Mouse (Mus musculus): Measurements from ENCODE around the gene Riiad1.
A peak's percentile ranks its signal among the peaks of the same experiment; 100 is the strongest.

The Riiad1 gene

DNA sequence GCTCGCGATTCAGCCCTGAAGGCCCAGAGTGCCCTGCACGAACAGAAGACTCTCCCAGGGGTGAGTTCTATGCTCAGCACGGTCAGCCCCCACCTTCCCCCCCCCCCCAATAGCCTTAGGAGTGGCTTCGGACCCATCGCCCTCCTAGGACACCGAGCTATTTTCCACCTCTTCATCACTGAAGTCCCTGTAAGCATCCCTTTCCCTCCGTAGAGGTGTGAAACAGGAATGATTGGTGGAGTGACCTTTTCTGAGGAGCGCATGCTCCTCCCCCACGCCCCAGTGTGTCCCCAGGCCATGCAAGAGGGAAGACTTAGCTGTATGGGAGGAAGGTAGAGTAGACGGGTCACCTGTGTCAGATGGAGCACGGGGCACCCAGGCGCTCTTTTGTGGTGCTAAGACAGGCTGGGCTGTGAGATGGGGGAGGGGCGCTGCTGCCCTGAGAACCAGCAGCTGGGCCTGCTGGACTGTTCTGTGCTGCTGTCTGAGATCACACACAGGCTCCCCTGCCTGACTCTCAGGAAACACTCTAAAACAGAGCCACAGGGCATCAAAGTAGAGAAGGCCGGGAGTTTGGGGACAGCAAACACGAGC, at the start of gene Riiad1:
Riiad1 (minus strand) TSS at position 51 of the 594 bp plus-strand sequence.
- no peak for DNase-seq (ENCODE audit: low read depth)

DNA sequence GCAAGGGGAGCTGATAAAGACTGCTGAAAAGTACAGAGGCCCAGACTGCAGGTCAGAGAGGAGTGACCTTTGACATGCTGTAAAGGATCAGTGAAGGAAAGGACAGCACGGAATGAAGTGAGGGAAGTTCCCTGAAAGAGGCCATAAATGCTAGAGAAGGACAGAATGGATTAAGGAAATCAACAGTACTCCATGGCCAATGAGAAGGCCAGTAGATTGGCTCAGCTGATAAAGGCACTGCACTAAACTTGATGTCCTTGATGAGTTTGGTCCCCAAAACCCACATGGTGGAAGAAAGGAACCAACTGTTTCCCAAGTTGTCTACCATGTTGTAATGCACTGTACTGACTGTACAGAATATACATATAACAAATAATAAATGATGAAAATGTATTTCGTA, 46.6 kb upstream of the Riiad1 start:
- DNase-seq (ENCODE audit: low read depth): no peak

DNA sequence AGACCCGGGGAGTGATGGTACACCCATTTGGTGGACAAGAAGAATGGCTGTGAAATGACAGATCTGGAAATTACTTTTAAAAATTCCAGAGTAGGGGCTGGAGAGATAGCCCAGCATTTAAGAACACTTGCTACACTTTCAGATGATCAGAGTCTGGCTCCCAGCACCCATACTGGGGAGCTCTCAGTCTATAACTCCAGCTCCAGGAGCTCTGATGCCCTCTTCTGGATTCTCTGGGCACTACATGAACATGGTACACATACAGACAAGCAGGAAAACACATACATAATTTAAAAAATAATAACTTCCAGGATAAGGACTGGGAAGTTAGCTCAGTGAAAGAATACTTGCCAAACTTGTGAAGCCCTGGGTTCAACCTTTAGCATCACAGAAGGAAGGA, 26.5 kb upstream of the Riiad1 start:
- DNase-seq (ENCODE audit: low read depth): peak; percentile 33

DNA sequence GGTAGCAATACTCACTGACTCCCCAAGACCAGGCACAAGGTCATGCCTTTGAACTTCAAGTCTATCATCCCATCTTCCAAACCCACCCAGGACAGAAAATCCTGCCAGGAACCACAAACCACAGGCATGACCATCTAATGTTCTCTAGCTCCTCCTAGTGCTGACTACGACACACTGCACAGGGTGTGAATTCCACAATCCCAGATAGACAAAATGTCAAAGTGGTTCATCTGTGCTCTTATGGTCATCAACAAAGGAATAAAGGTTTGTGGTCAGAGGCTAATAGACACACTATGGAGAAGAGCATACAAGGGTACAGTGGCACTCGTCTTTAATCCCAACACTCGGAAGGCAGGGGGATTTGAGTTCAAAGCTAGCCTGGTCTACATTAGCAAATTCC, 22.1 kb upstream of the Riiad1 start:
- DNase-seq (ENCODE audit: low read depth): peak; percentile 67

DNA sequence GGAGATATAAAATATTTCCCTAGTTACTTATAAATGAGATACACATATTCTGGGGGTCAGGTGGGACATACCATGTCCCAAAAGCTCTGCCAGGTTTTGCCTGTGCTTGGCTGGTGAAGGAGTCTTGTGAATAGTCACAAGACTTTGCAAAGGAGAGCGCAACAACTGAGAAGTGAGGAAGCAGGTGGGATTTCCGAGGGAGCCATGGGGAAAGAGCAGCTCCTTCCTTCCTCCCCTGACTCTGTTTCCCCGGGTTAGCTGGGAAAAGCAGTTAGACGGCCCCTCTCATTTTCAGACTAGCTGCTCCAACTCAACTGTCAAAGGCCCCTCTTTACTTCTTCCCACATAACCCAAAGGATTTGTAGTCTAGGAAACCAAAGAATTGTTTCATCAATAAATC, 17.0 kb upstream of the Riiad1 start:
- no peak for DNase-seq (ENCODE audit: low read depth)

DNA sequence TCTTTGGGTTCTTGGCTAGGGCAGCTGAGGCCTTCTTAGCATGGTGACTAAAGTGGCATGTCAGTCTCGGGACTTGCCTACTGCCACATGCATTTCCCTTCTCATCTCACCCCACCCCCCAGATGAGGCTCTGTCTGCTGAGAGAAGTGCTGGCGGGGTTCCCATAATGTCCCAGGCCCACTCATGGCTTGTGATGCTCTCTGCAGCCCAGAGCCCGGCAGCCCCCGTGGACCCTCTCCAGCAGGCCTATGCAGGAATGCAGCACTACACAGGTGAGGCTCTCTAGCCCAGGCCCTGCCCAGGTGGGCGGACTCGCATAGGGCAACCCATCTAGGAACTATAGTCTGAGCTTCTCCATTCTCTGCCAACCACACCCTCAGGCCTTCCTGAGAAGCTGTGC, 7.4 kb upstream of the Riiad1 start:
- no peak for DNase-seq (ENCODE audit: low read depth)

DNA sequence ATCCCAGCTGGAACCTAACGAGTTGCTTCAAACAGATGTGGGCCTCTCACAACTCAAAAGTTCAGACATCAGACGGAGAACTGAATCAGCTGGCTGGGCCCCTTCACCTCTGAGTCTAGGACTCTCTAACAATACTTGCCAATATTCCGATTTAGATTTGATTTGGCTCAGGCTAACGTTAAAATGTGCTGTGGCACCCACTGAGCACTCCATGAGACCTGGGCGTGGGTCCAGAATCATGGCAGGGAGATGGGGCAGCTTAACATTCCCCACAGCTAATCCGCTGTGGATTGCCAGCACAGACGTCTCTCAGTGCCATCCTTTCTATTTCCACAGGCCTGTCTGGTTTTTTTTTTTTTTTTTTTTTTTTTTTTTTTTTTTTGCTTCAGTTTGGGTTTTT, 5.8 kb upstream of the Riiad1 start:
- DNase-seq (ENCODE audit: low read depth): no peak

DNA sequence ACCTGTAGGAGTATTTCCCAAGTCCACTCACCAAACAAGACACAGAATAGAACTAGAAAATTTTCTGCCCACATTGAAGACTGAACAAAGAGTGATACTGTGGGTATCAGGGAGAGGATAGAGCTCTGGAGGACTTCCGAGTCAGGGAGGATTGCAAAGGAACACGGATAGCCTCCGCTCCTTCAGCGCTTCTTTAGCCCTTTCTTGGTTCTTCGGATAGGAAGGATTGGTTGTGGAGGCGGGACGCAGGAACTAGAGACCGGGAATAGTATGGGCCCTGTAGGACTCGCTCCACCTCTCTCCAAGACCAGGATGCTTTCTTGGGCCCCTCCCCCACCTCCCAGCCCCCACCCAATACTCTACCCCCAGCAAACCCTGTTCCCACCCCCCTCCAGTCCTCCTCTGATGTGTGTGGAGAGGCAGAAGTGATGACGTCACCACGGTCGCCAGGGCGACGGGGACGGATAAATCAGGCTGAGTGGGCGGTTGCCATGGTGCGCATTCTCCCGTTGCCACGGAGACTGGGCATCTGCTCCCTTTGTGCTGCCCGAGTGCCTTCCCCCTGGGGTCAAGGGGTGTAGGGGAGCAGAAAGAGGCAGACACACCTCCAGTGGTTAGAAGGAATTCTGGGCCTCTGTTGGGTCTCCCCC, 3.8 kb upstream of the Riiad1 start:
- DNase-seq (ENCODE audit: low read depth): no peak

DNA sequence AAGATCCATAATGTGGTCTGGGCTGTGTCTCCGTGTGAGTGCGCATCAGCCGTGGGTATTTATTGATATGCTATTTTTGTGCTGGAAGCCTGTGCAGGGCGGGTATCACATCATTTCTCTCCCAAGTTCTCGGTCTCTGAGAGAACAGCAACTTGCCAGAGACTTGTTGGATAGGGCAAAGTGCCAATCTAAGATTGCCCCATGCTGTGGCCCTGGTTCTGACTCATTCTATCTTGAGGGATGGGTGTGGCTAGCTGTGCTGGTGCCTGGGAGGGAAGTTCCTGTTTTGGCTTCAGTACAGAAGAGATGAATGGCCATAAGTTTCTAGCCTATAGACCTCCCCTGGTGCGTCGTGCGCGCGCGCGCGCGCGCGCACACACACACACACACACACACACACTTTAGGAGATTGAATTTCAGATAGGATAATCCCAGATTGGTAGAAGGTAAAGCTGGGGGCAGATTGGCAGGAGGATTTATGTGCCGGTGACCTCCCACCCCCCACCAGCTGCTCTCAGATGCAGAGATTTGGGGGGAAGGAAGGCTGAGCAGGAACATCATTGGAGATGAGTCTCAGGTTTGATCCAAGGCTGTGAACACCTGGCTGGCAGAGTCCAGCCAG, 2.7 kb upstream of the Riiad1 start:
- DNase-seq (ENCODE audit: low read depth): peak; percentile 79

DNA sequence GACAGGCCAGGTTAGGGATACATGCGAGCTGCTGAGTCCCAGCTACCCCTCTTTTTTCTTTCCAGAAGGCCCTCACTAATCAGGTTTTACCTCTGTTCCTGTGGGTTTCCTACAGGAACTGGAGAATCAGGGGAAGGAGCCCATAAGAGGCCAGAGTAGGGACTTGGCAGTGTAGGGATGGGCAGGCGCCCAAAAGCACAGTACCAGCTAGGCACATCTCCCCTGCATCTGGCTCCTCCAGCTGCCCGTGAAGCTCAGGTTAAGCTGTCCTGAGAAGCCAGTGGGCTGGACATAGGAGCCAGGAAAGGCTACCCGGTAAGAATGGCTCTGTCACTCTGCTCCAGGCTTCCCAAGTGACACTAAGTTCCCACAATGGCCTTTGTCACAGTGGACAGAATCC, 1.3 kb upstream of the Riiad1 start:
- DNase-seq (ENCODE audit: low read depth): no peak

DNA sequence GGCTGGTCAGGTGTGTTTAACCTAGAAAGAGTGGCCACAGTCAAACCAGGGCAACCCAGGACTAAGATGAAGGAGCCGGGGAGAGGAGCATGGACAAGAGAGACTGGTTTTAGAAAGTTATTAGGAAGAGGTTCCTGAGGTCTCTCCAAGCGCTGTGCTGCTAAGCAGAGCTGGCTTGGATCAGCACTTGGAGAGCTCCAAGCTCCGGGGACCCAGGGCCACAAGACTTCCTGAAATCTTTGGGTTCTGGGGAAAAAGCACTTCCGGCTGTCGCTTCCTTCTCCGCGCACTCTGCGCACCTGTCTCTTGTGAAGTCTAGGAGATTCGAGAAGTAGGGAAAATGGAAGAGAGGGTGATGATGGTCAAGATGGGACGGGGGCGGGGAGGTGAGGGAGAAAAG, 577 bp downstream of the Riiad1 start:
- no peak for DNase-seq (ENCODE audit: low read depth)

DNA sequence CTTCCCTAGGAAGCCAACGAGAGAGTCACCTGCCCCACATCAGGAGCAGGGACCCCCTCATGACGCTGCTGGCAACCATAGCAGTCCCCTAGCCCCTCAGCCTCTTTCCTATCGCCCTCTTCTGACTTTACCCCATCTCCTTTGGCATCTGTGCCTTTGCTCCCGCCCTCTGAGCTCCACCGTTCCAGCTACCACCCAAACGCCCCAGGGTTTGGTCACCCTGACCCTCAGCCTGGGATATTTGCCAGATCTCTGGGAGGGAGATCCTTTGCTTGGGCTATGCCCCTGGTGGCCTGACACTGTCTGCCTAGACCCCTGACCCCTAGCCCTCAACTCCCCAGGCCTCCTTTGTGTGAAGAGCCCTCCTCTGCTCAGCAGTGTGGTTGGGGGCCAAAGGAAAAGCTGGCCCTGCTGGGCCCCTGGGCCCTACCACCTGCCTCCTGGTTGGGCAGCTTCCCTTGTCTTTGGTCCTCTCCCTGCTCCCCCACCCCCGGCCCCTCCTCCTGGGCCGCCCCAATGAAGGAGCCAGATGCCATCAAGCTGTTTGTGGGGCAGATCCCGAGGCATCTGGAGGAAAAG, 1.5 kb downstream of the Riiad1 start:
- no peak for DNase-seq (ENCODE audit: low read depth)

DNA sequence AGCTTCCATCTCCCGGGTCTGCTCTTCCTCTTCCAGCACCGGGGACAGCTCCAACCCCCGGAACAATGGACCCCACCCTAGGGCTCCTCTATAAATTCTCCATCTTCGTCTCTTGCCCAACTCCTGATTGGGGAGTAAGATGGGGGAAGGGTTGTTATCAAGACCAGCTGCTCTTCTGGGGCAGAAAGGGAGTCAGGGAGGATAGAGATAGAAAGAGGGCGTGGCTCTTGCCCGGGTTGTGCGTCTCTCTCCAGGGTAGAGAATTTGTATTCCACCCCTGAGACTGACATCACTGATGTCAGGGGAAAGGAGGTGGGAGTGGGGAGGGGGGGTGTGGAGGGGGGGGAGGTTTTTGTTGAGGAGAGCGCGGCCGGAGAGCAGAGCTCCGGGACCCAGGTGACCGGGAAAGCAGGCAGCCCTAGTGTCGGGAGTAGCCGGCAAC, 2.1 kb downstream of the Riiad1 start, which contains the start of gene Celf3:
Celf3 (plus strand) TSS at position 315 of the 442 bp plus-strand sequence.
- DNase-seq (ENCODE audit: low read depth): no peak

DNA sequence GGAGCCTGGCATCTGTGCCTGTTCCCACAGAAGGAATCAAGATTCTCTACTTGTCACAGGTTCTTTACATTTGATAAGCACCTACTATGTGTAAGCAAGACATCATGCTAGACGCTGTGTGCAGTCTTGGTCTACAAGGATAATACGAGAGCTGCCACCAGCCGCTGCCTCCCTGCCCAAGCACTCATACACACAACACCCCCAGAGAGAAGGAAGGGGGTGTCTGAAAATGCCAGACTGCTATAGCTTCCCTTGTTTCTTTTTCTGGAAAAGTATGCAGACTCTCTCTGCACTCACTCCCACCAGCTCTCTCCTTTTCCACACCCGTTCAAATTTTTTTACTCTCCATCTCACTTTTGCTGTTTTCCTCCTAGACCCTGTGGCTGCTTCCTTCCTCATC, 2.7 kb downstream of the Riiad1 start:
- DNase-seq (ENCODE audit: low read depth): no peak

DNA sequence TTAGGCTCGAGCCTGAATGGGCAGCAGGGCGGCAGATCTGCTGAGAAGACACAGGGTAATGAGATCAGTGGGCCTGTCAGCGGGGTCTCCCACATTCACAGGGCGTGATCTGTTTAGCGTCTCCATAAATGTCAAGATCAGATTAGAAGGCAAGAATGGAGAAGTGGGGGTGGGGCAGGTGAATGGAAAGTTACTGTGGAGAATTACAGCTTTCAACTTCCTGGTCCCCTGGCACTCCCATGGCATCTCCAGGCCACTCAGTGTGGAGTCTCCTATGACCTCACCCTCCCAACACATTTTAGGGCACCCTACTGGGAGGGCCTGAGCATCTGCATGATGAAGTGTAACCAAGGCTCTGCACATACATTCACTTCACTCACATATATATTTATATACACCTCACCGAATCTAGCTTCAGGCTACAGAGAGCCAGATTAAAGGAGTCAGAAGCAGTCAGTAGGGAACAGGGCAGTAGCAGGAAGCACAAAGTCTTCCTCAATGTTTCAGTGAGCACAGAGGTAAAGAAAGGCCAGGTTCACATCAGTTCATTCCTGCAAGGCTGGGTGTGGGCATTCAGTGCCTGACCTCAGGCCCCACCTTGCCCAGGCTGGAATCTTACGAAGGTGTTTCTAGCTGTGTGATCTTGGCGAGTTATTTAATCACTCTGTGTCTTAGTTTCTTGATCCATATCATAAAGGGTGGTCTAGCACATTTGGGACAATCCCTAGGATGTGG, 3.7 kb downstream of the Riiad1 start:
- no peak for DNase-seq (ENCODE audit: low read depth)

DNA sequence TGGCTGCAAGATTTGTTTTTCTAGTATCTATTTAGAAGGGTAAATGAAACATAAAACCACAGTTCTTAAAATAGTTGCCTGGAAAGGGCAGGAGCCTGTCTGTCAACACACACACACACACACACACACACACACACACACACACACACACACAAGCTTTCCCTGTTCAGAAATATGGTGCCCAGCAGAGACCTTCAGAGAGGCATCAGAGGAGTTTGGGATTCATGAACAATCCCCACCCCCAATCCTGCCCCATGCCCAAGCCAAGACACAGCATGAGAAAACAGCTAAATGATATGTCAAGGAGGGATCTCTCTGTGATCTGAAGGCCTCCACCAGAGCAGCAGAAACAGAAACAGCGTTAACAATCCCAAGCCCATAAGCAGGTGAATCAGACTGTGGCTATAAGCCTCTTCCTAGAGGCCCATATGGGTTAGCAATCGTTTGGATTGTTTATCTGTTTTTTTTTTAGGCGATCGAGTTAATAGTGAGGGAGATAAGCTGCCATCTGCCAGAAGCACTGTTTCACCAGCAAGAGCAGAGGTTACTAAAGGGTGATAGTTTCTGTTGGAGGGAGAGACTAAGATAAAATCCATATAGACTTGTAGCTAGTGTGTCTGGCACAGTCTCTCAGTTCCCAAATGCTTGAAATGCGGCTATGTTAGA, 6.4 kb downstream of the Riiad1 start:
- no peak for DNase-seq (ENCODE audit: low read depth)

DNA sequence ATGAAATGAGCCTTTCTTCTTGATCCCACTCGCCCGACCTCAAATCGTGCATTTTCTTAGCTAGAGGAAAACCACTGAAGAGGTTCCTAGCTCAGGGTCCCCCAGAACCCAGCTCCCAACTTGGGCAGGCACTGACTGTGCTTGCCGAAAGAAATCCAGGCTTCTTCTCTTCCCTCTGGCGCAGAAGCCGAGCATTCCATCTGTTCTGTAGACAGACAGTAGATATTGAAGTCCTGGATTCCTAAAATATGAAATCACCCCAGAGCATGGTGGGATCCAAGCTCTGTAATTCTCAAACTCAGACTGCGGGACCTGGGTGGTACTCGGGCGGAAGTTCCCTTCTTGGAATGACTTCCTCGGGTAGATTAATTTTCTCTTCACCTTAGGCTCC, 7.0 kb downstream of the Riiad1 start:
- no peak for DNase-seq (ENCODE audit: low read depth)

DNA sequence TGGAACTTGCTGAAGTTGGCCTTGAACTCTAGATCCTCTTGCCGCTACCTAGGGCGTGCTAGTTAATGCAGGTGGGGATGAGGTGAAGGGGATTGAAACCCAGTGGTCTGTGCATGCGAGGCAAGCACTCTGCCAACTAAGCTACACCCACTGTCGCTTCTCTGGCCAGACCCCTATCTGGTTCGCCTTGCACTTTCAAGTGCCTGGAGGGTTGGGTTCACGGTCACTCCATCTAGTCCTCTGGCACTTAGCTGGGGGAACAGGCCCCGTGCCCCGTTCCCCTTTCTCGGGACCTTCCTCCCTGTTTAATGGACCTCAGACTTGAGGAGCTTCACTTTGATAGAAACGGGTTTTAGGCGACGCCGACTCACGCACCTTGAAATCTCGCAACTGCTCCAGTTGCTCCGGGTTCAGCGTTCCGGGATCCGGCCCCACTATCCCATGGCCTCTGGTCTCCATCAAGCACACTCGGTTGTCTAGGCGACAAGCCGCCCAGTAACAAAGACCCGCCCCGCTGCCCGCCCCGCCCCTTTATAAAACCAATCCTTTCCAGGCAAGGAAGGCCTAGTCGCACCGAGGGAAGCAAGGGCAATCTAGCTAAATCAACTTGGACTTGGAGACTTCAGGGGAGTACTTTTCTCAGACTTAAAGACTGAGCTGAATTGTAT, 7.6 kb downstream of the Riiad1 start:
- no peak for DNase-seq (ENCODE audit: low read depth)

DNA sequence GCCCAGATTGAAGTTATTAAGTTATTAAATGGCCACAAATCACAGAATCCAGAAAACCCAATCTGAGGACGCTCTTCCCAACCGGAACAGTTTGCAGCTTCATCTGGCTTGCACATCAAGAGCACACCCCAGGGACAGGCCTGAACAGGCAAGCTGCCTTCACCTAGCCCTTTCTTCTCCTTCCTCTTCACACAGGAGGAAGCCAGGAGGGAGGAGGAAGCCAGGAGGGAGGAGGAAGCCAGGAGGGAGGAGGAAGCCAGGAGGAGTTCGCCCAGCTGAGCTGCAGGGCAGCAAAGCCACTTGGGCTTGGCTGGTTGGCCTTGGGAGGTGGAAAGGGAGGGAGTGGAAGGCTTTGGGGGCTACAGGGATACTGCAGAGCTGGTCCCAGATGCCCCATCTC, 11.2 kb downstream of the Riiad1 start:
- DNase-seq (ENCODE audit: low read depth): no peak

DNA sequence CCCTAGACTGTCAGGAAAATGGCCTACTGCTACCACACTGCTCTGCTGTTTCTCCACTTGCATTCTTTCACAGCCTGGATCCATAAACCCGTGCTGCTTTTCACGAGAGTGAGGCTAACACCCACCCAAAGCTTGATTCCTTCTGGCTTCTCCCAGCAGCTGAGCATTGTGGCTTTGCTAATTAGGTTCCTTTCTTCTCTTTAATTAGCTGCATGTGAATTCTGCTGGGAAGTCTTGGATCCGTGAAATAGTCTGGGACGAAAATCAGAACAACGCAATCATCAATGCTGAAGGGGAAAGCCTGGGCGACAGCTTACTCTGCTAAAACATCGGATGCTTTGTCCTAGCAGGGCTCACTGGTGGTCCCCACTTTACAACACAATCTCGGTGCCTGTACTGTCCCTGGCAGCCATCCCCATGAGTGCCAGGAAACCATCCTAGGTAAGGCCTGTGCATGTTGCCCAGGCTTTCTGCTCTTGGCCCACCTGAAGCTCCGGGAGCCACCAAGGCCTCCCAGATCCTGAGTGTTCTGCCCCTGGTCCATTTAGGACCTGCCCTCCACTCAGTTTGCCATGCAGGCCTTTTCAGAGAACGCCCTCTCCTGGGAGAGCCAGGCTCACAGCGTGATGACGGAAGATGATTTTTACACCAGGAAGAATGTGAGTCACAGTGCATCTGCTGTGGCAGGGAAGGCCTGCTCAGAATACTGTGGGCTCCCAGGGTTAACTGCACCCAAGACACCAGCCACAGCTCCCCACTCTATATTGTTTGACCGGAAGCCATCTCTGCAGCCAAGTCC, 14.3 kb downstream of the Riiad1 start:
- no peak for DNase-seq (ENCODE audit: low read depth)

Data from NIH3T3 (cell line).